Mouse (Mus musculus): ENCODE data around the gene Rnf212.
A peak's percentile ranks its signal among the peaks of the same experiment; 100 is the strongest.
"Not testable (repeated sequence)": the region's sequence is repeated elsewhere in the genome, so short reads cannot be mapped to it uniquely, and the experiment has no call there.

Rnf212 gene

GRCm38 (mm10) chr5:108774630-108775306, at the start of gene Rnf212:
Rnf212 (minus strand) TSS chr5:108774982.
- no peak for DNase-seq

- no peak for DNase-seq
Observed at GRCm38 (mm10) chr5:108823276-108823675, 48.5 kb upstream of the Rnf212 start.

GRCm38 (mm10) chr5:108808750-108809149, 34.0 kb upstream of the Rnf212 start, which contains the start of gene Vmn2r8:
Vmn2r8 (minus strand) TSS chr5:108808850.
- not testable (repeated sequence) for DNase-seq

GRCm38 (mm10) chr5:108803646-108804045, 28.9 kb upstream of the Rnf212 start:
- no peak for DNase-seq

GRCm38 (mm10) chr5:108795263-108795662, 20.5 kb upstream of the Rnf212 start, which contains the start of gene Tmed11:
Tmed11 (minus strand) TSS chr5:108795363.
- DNase-seq, result not testable (repeated sequence)

GRCm38 (mm10) chr5:108790385-108790784, 15.6 kb upstream of the Rnf212 start:
- DNase-seq, result not testable (repeated sequence)

GRCm38 (mm10) chr5:108760002-108760401, 14.8 kb downstream of the Rnf212 start:
- DNase-seq, result no peak

- DNase-seq, result peak; percentile 17
Observed at GRCm38 (mm10) chr5:108758396-108758795, 16.4 kb downstream of the Rnf212 start.

GRCm38 (mm10) chr5:108751258-108751657, 23.5 kb downstream of the Rnf212 start:
- not testable (repeated sequence) for DNase-seq

- no peak for DNase-seq
Observed at GRCm38 (mm10) chr5:108750328-108751210, 24.2 kb downstream of the Rnf212 start.

- no peak for DNase-seq
Observed at GRCm38 (mm10) chr5:108744629-108745028, 30.2 kb downstream of the Rnf212 start.

GRCm38 (mm10) chr5:108743856-108744255, 30.9 kb downstream of the Rnf212 start:
- no peak for DNase-seq

- no peak for DNase-seq
Observed at GRCm38 (mm10) chr5:108742596-108742995, 32.2 kb downstream of the Rnf212 start.

- no peak for DNase-seq
Observed at GRCm38 (mm10) chr5:108741844-108742243, 32.9 kb downstream of the Rnf212 start.

- DNase-seq, result no peak
Observed at GRCm38 (mm10) chr5:108727425-108727824, 47.4 kb downstream of the Rnf212 start.

GRCm38 (mm10) chr5:108726557-108727248, 48.1 kb downstream of the Rnf212 start:
- DNase-seq, result peak; percentile 64

- DNase-seq, result no peak
Observed at GRCm38 (mm10) chr5:108724006-108724405, 50.8 kb downstream of the Rnf212 start.

GRCm38 (mm10) chr5:108719761-108720160, 55.0 kb downstream of the Rnf212 start:
- no peak for DNase-seq

- DNase-seq, result peak; percentile 19
Observed at GRCm38 (mm10) chr5:108718051-108718450, 56.7 kb downstream of the Rnf212 start.

GRCm38 (mm10) chr5:108715974-108716373, 58.8 kb downstream of the Rnf212 start:
- DNase-seq, result no peak

GRCm38 (mm10) chr5:108714149-108714548, 60.6 kb downstream of the Rnf212 start:
- DNase-seq, result peak; percentile 21

- no peak for DNase-seq
Observed at GRCm38 (mm10) chr5:108713691-108714090, 61.1 kb downstream of the Rnf212 start.

- no peak for DNase-seq
Observed at GRCm38 (mm10) chr5:108713096-108713495, 61.7 kb downstream of the Rnf212 start.
